Mouse (Mus musculus): ENCODE results near the gene Cpa5.

Gene Cpa5

GRCm38 (mm10) chr6:30643694-30644460 is 33.1 kb downstream of the Cpa5 start:
- CTCF ChIA-PET: interaction anchor here (0.6 kb wide), 1 partner anchor 14 kb away, joined by 9 read pairs; no protein-coding TSS in a partner anchor

DNA sequence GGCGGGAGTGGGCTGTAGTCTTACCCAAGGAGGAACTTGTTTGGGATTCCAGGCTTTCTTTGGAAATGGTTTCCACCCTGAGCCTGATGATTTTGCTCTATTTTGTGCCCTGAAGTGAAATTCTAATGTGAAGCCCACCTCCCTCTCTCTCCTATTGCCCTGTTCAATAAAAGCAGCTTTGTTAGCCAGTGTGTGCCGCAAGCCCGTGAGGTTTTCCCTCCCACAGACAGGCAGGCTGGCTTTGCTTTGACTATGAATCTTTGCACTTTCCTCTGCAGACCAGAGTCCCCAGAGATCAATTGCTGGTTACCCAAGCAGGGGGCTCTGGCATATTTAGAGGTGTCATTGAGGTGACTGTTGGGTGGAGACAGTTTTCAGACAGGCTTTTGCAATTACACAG is 33.7 kb downstream of the Cpa5 start:
- CTCF ChIA-PET: no interaction called here

- CTCF ChIA-PET: no interaction called here
Measured at GRCm38 (mm10) chr6:30645379-30645778, 34.6 kb downstream of the Cpa5 start.

- CTCF ChIA-PET: no interaction called here
Measured at GRCm38 (mm10) chr6:30649651-30650296, 39.0 kb downstream of the Cpa5 start.

- CTCF ChIA-PET: interaction anchor here (0.7 kb wide), 1 partner anchor 411 kb away, joined by 4 read pairs; no protein-coding TSS in a partner anchor
Measured at GRCm38 (mm10) chr6:30652425-30653188, 41.8 kb downstream of the Cpa5 start.

- CTCF ChIA-PET: no interaction called here
Measured at GRCm38 (mm10) chr6:30653518-30653917, 42.7 kb downstream of the Cpa5 start.

- CTCF ChIA-PET: no interaction called here
Measured at GRCm38 (mm10) chr6:30654402-30654859, 43.6 kb downstream of the Cpa5 start.

GRCm38 (mm10) chr6:30654932-30655331 is 44.1 kb downstream of the Cpa5 start:
- CTCF ChIA-PET: no interaction called here

- CTCF ChIA-PET: no interaction called here
Measured at GRCm38 (mm10) chr6:30657279-30657678, 46.5 kb downstream of the Cpa5 start.

DNA sequence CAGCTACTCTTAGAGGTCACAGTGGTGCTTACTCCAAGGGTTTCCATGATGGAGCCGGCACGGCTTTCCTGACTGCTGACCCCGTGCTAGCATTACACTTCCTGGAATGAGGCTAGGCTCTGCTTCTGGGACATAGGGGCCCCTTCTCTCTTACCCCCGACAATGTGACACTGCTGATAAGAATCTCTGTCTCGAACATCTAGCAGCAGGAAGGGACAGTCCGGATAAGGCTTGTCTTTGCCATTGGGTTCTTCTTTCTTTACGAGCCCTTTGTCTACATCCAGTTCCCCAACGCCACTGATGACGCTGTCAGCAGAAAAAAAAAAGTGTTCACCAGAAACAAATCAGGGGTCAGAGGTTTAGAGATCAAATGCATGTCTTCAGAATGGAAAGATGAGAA is 47.8 kb downstream of the Cpa5 start:
- CTCF ChIA-PET: no interaction called here

DNA sequence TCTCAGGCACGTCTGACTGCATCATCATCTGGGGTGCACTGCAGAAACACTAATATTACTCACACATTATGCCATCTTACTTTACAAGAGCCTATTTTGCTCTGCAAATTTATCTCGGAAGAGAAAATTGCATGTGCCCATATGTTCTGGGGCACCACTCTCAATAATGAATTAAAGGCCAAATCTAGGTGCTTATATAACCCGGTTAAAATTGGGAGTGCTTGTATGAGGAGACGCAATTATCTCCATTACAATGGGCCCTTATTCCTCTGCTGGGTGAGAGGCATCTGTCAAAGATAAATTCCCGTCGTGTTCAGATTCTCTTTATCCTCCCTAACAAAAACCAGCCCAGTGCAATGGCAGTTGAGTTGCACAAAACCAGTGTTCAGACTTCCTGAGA is 54.0 kb downstream of the Cpa5 start:
- CTCF ChIA-PET: no interaction called here

DNA sequence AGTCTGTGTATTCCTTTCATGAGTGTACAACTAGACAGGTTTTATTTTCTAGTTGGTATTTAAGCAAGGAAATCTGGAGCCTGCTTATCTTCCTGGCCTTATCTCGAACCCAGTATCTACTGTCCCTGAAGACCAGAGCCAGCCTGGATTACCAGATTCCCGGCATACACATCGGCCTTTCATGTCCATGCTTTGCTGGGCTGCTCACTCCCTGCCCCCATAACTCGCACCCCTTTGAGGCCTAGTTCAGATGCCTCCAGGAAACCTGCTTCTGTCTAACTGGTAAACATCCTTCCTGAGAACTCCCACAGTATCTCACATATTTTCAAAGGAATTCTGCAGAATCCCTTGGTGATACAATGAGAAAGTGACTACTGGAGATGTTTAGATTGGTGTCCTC is 54.5 kb downstream of the Cpa5 start:
- CTCF ChIA-PET: no interaction called here

GRCm38 (mm10) chr6:30666043-30666442 is 55.2 kb downstream of the Cpa5 start:
- CTCF ChIA-PET: no interaction called here

- CTCF ChIA-PET: no interaction called here
Measured at GRCm38 (mm10) chr6:30667585-30667984, 56.8 kb downstream of the Cpa5 start.

- CTCF ChIA-PET: no interaction called here
Measured at GRCm38 (mm10) chr6:30671696-30672095, 60.9 kb downstream of the Cpa5 start.

DNA sequence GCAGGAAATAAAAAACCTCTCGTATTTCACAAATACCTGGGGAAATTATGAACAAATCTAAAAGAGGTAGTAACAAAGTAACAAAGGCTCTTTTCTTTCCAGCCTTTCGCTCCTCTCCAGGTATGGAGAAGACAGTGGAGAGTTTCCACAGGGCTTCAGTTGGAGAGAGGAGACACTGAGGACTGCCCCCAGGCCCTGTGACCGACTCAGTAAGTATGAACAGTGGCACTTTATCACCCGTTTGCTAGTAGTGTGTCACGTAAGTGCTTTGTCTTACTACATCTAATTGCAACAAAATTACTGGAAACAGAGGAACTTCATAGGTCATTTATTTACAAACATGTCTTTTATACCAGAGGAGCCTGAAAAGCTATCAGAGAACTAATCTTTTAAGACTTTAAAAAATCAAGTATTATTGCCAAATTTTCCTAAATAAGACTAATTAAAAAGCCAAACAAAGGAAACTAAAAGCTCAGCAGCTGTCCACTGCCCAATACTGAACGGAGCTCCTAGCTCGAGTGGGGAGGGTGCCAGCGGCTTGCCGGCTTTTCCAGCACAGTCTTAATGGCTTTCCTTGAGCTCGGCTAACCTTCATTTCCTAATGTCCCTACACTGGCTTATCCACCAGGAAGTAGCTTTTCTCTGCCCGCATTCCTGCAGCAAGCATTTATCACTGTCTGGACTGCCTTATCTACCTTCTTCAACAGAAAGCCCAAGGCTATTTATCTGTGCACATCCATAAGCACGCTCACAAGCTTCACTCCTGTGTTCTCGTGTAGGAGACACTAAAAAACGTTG is 63.2 kb downstream of the Cpa5 start:
- CTCF ChIA-PET: no interaction called here

GRCm38 (mm10) chr6:30674714-30675280 is 64.0 kb downstream of the Cpa5 start:
- CTCF ChIA-PET: no interaction called here

DNA sequence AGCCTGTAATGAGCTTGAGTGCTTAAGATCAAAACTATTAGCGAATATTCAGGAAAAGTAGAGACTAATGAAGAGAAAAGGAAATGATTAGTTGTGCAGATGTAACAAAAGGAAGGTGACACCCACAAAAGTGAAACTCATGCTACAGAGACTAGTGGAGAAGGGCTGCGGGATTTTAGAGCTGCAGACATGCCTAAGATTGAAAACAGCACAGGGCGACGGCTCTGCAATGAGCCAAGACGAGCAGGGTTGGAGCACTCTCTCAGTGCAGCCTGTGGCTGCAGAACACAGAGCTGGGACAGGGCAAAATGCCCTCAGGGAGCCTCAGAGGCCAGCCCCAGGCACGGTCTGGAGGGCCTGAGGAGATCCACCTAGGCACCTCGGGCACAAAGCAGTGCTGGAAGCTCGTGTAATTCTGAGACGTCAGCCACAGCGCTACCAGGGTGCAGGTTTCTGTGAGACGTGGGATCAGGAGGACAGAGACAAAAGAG is 64.5 kb downstream of the Cpa5 start:
- CTCF ChIA-PET: no interaction called here

- CTCF ChIA-PET: interaction anchor here (0.6 kb wide), 1 partner anchor 111 kb away, joined by 3 read pairs; no protein-coding TSS in a partner anchor
Measured at GRCm38 (mm10) chr6:30676506-30676905, 65.7 kb downstream of the Cpa5 start.

DNA sequence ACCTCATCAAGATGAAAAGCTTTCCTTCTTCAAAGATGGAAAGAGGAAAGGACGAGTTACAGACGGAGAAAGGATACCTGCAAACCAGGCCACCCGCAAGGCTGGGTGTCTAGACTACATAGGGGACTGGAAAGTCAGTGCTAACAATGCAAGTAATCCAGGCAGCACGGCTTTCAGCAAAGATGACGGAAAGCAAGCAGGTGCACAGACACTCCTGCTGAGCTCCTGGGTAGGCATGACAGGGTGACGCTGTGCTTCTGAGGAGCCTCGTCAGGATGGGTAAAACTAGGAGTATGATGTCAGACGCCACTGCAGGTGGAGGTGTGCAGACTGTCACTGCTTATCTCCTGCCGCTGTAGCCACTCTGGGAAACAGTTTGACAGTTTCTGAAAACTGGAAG is 66.8 kb downstream of the Cpa5 start:
- CTCF ChIA-PET: no interaction called here

- CTCF ChIA-PET: interaction anchor here (0.7 kb wide), 1 partner anchor 237 kb away, joined by 3 read pairs; the partner anchor contains the start of gene Tsga13
Measured at GRCm38 (mm10) chr6:30678482-30678881, 67.7 kb downstream of the Cpa5 start.
